Mouse (Mus musculus) stomach, adult 2 months (tissue): ENCODE results near the gene Epo. TPM values are rescaled to one million over a fixed set of nuclear protein-coding genes. Genes with fewer than 3 reads are reported as not detected.

Source experiments
- polyA plus RNA-seq: library from polyadenylated mRNA; depleted of rRNA; stranded (reverse); fragments of >200 nt; gene quantifications from 2 replicates; pipeline ENCODE4 v1.2.3, GENCODE M21; 2012; rRNA removed

Epo gene
- not detected in 2 replicates for polyA plus RNA-seq

GRCm38 (mm10) chr5:137533117-137533827, at the start of gene Epo, which contains the start of gene Gnb2:
Epo (minus strand) TSS chr5:137533242.
Gnb2 (minus strand) TSS chr5:137533510.

DNA sequence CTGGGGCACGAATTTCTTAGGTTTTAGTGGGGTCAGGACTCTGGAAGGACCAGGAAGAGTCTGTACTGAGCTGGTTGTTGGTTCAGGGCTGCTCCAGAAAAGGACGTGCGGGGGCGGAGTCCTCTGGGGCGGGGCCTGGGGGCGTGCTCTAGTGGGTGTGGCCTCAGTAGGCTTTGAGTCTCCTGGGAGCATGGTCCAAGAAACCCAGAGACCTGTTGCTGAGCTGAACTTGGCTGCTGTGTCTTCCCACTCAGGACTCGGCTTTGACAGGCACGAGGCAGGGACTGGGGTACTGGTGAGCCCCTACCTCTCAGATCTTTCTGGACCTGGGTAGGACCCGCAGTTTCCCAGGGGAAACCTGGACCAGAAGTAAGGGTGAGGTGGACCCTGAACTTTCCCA, 36.6 kb upstream of the Epo start, which contains the start of gene Tfr2:
TSS of gene Tfr2 (plus strand) at position 176 of the 400 bp plus-strand sequence.

GRCm38 (mm10) chr5:137553411-137553837, 20.4 kb upstream of the Epo start, which contains the start of gene Actl6b:
Actl6b (plus strand) TSS chr5:137553517.

GRCm38 (mm10) chr5:137518436-137518835, 14.6 kb downstream of the Epo start, which contains the start of gene Gigyf1:
Gigyf1 (plus strand) TSS chr5:137518548.

DNA sequence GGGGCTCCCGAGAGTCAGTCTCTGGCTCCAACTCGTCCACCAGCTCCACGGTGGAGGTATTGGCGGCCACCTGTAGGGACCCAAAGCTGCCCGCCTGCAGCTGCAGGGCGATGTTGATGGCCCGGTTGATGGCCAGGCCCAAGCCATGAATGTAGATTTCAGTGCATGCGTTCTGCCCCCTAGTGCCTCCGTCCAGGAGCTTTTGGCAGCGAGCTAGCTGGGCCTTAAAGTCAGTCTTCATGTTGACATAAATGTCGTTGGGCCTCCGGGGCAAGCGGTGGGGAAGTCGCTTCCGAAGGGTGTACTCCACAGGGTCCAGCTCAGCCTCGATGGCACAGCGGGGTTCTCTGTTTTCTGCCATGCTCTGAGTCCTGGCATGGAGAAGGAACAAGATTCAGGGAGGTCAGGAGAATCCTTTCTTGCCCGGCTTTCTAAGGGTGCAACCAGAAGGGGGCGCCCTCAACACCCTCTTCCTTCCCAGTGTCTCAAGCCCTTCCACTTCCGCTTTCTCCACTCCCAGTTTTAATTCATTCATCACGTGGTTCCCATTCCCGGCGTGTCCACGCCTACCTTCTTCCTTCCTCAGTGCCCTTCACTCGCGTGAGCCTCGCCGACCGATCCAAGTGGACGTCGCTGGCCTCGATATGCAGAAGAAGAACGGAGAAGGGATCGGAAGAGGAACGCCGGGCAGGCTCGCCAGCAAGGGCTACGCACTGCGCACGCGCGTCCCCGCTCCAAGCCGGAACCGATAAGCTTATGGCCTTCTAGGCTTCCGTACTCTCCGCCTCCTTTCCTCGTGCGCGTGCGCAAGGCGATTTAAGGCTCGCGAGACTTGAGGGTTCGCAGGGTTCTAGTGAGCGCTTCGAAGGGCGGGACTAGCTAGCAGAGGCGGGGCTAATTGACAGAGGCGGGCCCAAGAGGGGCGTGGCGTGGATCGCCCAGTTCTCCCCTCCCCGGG, 31.1 kb downstream of the Epo start, which contains the start of gene Pop7:
TSS of gene Pop7 (minus strand) at position 810 of the 958 bp plus-strand sequence.

GRCm38 (mm10) chr5:137476964-137477363, 56.1 kb downstream of the Epo start, which contains the start of gene Zan:
Zan (minus strand) TSS chr5:137477064.

Other genes starting within 250 kb of the Epo start
- 4.7 and 6.0 TPM in 2 replicates for gene Ache, start 245.7 kb downstream of the Epo start, polyA plus RNA-seq
- gene Ufsp1, start 238.6 kb downstream of the Epo start, polyA plus RNA-seq = 12.6 and 15.1 TPM in 2 replicates
- 78.2 and 78.7 TPM in 2 replicates for gene Srrt, start 225.6 kb downstream of the Epo start, polyA plus RNA-seq
- 25.8 and 29.0 TPM in 2 replicates for gene Trip6, start 218.8 kb downstream of the Epo start, polyA plus RNA-seq
- gene Slc12a9, start 199.6 kb downstream of the Epo start, polyA plus RNA-seq = 11.6 and 13.8 TPM in 2 replicates
- gene Ephb4, start 183.1 kb downstream of the Epo start, polyA plus RNA-seq = 10.5 and 12.4 TPM in 2 replicates
- gene Zan, start 56.2 kb downstream of the Epo start, polyA plus RNA-seq = 0.40 and 0.66 TPM in 2 replicates
- 24.5 and 34.1 TPM in 2 replicates for gene Pop7, start 30.7 kb downstream of the Epo start, polyA plus RNA-seq
- 9.9 and 13.0 TPM in 2 replicates for gene Gigyf1, start 14.7 kb downstream of the Epo start, polyA plus RNA-seq
- 621 and 843 TPM in 2 replicates for gene Gnb2, start 268 bp upstream of the Epo start, polyA plus RNA-seq
- gene Actl6b, start 20.3 kb upstream of the Epo start, polyA plus RNA-seq = 0.78 and 1.4 TPM in 2 replicates
- 0.61 and 0.76 TPM in 2 replicates for gene Tfr2, start 36.6 kb upstream of the Epo start, polyA plus RNA-seq
- gene Mospd3, start 67.8 kb upstream of the Epo start, polyA plus RNA-seq = 93.4 and 111 TPM in 2 replicates
- 82.5 and 87.8 TPM in 2 replicates for gene Pcolce, start 80.5 kb upstream of the Epo start, polyA plus RNA-seq
- gene Fbxo24, start 95.8 kb upstream of the Epo start, polyA plus RNA-seq = 0.65 and 0.66 TPM in 2 replicates
- gene Lrch4, start 95.9 kb upstream of the Epo start, polyA plus RNA-seq = 19.9 and 26.0 TPM in 2 replicates
- gene Gm20605, start 95.9 kb upstream of the Epo start, polyA plus RNA-seq = 13.3 and 15.3 TPM in 2 replicates
- gene Sap25, start 108.1 kb upstream of the Epo start, polyA plus RNA-seq = 68.8 and 109 TPM in 2 replicates
- 0.51 and 0.54 TPM in 2 replicates for gene Irs3, start 112.5 kb upstream of the Epo start, polyA plus RNA-seq
- 10.0 and 11.3 TPM in 2 replicates for gene Agfg2, start 151.5 kb upstream of the Epo start, polyA plus RNA-seq
- 3.5 and 5.9 TPM in 2 replicates for gene Nyap1, start 208.4 kb upstream of the Epo start, polyA plus RNA-seq
- gene Tsc22d4, start 212.5 kb upstream of the Epo start, polyA plus RNA-seq = 77.2 and 105 TPM in 2 replicates
- gene Ppp1r35, start 245.6 kb upstream of the Epo start, polyA plus RNA-seq = 33.3 and 51.9 TPM in 2 replicates